22 mouse cellular contexts compared by ENCODE assay signal in the genomic region with DNA sequence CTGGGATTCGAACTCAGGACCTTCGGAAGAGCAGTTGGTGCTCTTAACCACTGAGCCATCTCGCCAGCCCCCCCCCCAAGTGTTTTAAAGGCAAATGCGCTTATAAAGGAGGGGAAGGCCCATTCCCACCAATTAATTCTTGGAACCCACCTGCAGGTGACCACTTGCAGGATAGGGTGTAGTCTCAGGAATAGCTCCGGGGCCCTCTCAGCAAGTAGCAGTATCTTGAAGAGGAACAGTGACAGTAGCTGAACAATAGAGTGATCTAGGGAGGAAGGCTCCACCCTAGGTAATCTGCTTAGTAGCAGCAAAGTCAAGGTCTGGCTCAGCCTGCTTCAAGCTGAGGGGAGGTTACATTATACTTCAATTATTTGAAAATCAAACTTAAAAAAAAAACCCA.
A peak's percentile ranks its signal among the peaks of the same experiment; 100 is the strongest.
DNase-seq lines count a peak whose midpoint lies in the region; ATAC-seq and TF ChIP-seq lines count a peak whose summit lies in the region.
"Had no signal": no experiment of that assay in that cellular context is flagged by ENCODE, and none has a peak within 500 bp of the region (broad histone marks: within the 10 kb centered on the region; RNA-seq: fewer than 3 reads in every experiment).

No protein-coding gene starts in this region.

- TF ChIP-seq CTCF in ES-Bruce4 (IDR thresholded peaks at IDR 0.05; ENCODE audit: low read depth, low read length), result no peak
- TF ChIP-seq CTCF in forebrain, postnatal 0 days (IDR thresholded peaks at IDR 0.05; ENCODE audit: low read depth), result no peak

- no peak overlapping the region for H3K4me2 ChIP-seq in forebrain, postnatal 0 days (ENCODE audit: low read depth)
- H3K4me2 ChIP-seq: embryonic facial prominence, embryonic 12.5 days; forebrain, embryonic 13.5 days; forebrain, embryonic 15.5 days had no signal

- H3K4me1 ChIP-seq in ES-Bruce4 (ENCODE audit: control insufficient read depth, insufficient read depth, low read length) (peaks cover 3% of the 10 kb centered on the region), ES-E14 (ENCODE audit: control insufficient read depth in 2 of 2, insufficient read depth in 2 of 2, low read length in 2 of 2, poor library complexity in 1 of 2) (no peaks in the 10 kb centered on the region; a peak in 1 of 4 replicates)
- no peaks in the 10 kb centered on the region for H3K4me1 ChIP-seq in forebrain, postnatal 0 days (ENCODE audit: insufficient read depth)
- H3K4me1 ChIP-seq: embryonic facial prominence, embryonic 10.5 days; embryonic facial prominence, embryonic 12.5 days; forebrain, embryonic 13.5 days; forebrain, embryonic 15.5 days had no signal

- no peak overlapping the region for H3K27ac ChIP-seq in ES-Bruce4 (ENCODE audit: insufficient read depth, low read length)
- no peak overlapping the region for H3K27ac ChIP-seq in ES-E14 (ENCODE audit: insufficient read depth, low read depth, low read length, poor library complexity, severe bottlenecking)
- H3K27ac ChIP-seq in forebrain, postnatal 0 days (ENCODE audit: low read depth, low read length), result no peak overlapping the region
- H3K27ac ChIP-seq: embryonic facial prominence, embryonic 10.5 days; embryonic facial prominence, embryonic 12.5 days; forebrain, embryonic 13.5 days; forebrain, embryonic 15.5 days had no signal

- H3K27me3 ChIP-seq in ES-Bruce4 (ENCODE audit: control insufficient read depth, insufficient read depth, low read length, poor library complexity, severe bottlenecking), result no peaks in the 10 kb centered on the region
- H3K27me3 ChIP-seq in forebrain, postnatal 0 days (ENCODE audit: insufficient read depth, low read length), result no peaks in the 10 kb centered on the region
- H3K27me3 ChIP-seq: CH12.LX; embryonic facial prominence, embryonic 12.5 days; forebrain, embryonic 13.5 days; forebrain, embryonic 15.5 days had no signal

- TF ChIP-seq EP300 in ES-Bruce4 (IDR thresholded peaks at IDR 0.05; ENCODE audit: insufficient read depth, low read depth, low read length), result peak; percentile 60; the same call in 1 of the 2 replicates

- intact Hi-C loops in heart, postnatal 36 days (cut with DNase I), result loop anchor here (10.0 kb wide), 2 partner anchors 604 to 784 kb away; no protein-coding TSS in a partner anchor

- H3K9ac ChIP-seq in ES-Bruce4 (ENCODE audit: low read depth, poor library complexity, severe bottlenecking), result no peak overlapping the region
- H3K9ac ChIP-seq in ES-E14 (ENCODE audit: insufficient read depth, low read depth, low read length, poor library complexity, severe bottlenecking), result no peak overlapping the region
- no peak overlapping the region for H3K9ac ChIP-seq in forebrain, postnatal 0 days
- H3K9ac ChIP-seq: embryonic facial prominence, embryonic 12.5 days; forebrain, embryonic 13.5 days; forebrain, embryonic 15.5 days had no signal

- ATAC-seq in forebrain, postnatal 0 days, result no peak
- ATAC-seq: activated CD4-positive, CD25-positive, alpha-beta regulatory T cell, adult 4 months; CD4-positive, CD25-positive, alpha-beta regulatory T cell, adult 4 months; forebrain, embryonic 13.5 days; forebrain, embryonic 15.5 days had no signal

- H3K36me3 ChIP-seq in ES-Bruce4 (ENCODE audit: control insufficient read depth, insufficient read depth, low read length, poor library complexity, severe bottlenecking), result no peaks in the 10 kb centered on the region
- no peaks in the 10 kb centered on the region for H3K36me3 ChIP-seq in ES-E14 (ENCODE audit: control insufficient read depth, insufficient read depth, low read length, poor library complexity, severe bottlenecking)
- no peaks in the 10 kb centered on the region for H3K36me3 ChIP-seq in forebrain, postnatal 0 days (ENCODE audit: insufficient read depth)
- H3K36me3 ChIP-seq: embryonic facial prominence, embryonic 10.5 days; embryonic facial prominence, embryonic 12.5 days; forebrain, embryonic 15.5 days had no signal

- peak; percentile 62 for DNase-seq in ES-E14 (ENCODE audit: low read depth, low spot score)
- DNase-seq in WW6 (ENCODE audit: low read depth, low spot score), result peak; percentile 20
- DNase-seq in heart, postnatal 36 days, result no peak
- no peak for DNase-seq in layer of hippocampus, adult 11-12 months (ENCODE audit: low spot score)
- no peak for DNase-seq in forebrain, postnatal 0 days
- DNase-seq: adrenal gland, adult 8-10 months; adrenal gland, postnatal 14 days; adrenal gland, postnatal 36 days; B cell, adult 2 months; cerebellum, adult 11-12 months; cerebellum, adult 2 months; cerebellum, adult 9-10 months; cerebellum, postnatal 10 days; cerebellum, postnatal 25 days had no signal

- no peak overlapping the region for H3K4me3 ChIP-seq in ES-Bruce4 (ENCODE audit: low read depth, low read length)
- H3K4me3 ChIP-seq in ES-E14 (ENCODE audit: insufficient read depth in 1 of 2, low read depth in 1 of 2, low read length in 2 of 2, poor library complexity in 1 of 2, severe bottlenecking in 1 of 2), result no peak overlapping the region
- H3K4me3 ChIP-seq in forebrain, postnatal 0 days (ENCODE audit: low read depth, low read length), result no peak overlapping the region
- H3K4me3 ChIP-seq: embryonic facial prominence, embryonic 10.5 days; embryonic facial prominence, embryonic 12.5 days; forebrain, embryonic 13.5 days; forebrain, embryonic 15.5 days had no signal

- no peak for TF ChIP-seq POLR2A in ES-Bruce4 (IDR thresholded peaks at IDR 0.05; ENCODE audit: insufficient read depth, low read length)

- H3K9me3 ChIP-seq in ES-Bruce4 (replicated peaks; ENCODE audit: control insufficient read depth, insufficient read depth, low read length, poor library complexity, severe bottlenecking) (peaks cover 9% of the 10 kb centered on the region; the same call in 1 of the 2 replicates), ES-E14 (ENCODE audit: control insufficient read depth, insufficient read depth, low read depth, low read length) (no peaks in the 10 kb centered on the region)
- no peaks in the 10 kb centered on the region for H3K9me3 ChIP-seq in forebrain, postnatal 0 days (ENCODE audit: low read length)
- H3K9me3 ChIP-seq: embryonic facial prominence, embryonic 10.5 days; embryonic facial prominence, embryonic 12.5 days; forebrain, embryonic 13.5 days; forebrain, embryonic 15.5 days had no signal

- whole genome bisulfite sequencing in forebrain, postnatal 0 days, result 82% methylated on average over 5 of the region's 5 CpGs

- in situ Hi-C loops in ES-E14 (cut with MboI; ENCODE audit: low sequenced_read_pairs in 2 of 2, unreplicated experiment in 2 of 2), result no loop called here

TF ChIP-seq in ES-E14, 5 proteins besides CTCF, POLR2A, EP300 and RAD21:
- TF ChIP-seq ZC3H11A (IDR thresholded peaks at IDR 0.05; ENCODE audit: borderline replicate concordance, low read depth, low read length) (no peak), CHD2 (IDR thresholded peaks at IDR 0.05; ENCODE audit: low read depth, low read length) (no peak), ZNF384 (IDR thresholded peaks at IDR 0.05; ENCODE audit: low read depth, low read length) (no peak), HCFC1 (IDR thresholded peaks at IDR 0.05; ENCODE audit: borderline replicate concordance, insufficient read depth, low read length) (no peak), MAFK (IDR thresholded peaks at IDR 0.05; ENCODE audit: insufficient read depth, low read depth, low read length) (no peak)

Comparison
In these comparisons a context has a peak if more than half of its experiments do, and no peak if none do; other contexts are left out.
1. DNase-seq: peak in ES-E14 (single experiment) and WW6 (single experiment); none in heart, postnatal 36 days (0 of 2), layer of hippocampus, adult 11-12 months (single experiment) and forebrain, postnatal 0 days (single experiment).